Mouse (Mus musculus) midbrain, postnatal 0 days (tissue): ENCODE measurements around the gene Creb1. TPM values are rescaled to one million over a fixed set of nuclear protein-coding genes. Genes with fewer than 3 reads are reported as not detected.
"Not testable (repeated sequence)": the region's sequence is repeated elsewhere in the genome, so short reads cannot be mapped to it uniquely, and the experiment has no call there.

Experiments
- ATAC-seq: fragments of 200-750 bp; cut with Nextera tagmentation; 2 replicates; pipeline ENCODE4 v1.8.0; 2017; ENCODE audit warnings: moderate number of reproducible peaks, mild to moderate bottlenecking, moderate TSS enrichment, moderate library complexity; ENCODE audit not compliant: low FRiP score
- DNase-seq: peaks from one replicate; pipeline ENCODE4 v3.0.0-alpha.2; 2015; ENCODE audit warnings: low spot score
- H3K27ac ChIP-seq: fragments of 300-500 bp; sonication (generic); 2 replicates; pipeline ENCODE4 v1.5.1; 2014; ENCODE audit warnings: low read depth, mild to moderate bottlenecking, low read length, mixed read lengths
- H3K27me3 ChIP-seq: fragments of 300-500 bp; sonication (generic); 2 replicates; pipeline ENCODE4 v1.6.1; 2014; ENCODE audit warnings: low read length, control low read depth, mixed read lengths; ENCODE audit not compliant: insufficient read depth
- H3K36me3 ChIP-seq: fragments of 300-500 bp; sonication (generic); 2 replicates; pipeline ENCODE4 v1.6.1; 2014; ENCODE audit warnings: low read length, control low read depth, mixed read lengths; ENCODE audit not compliant: insufficient read depth
- H3K4me1 ChIP-seq: fragments of 300-500 bp; sonication (generic); 2 replicates; pipeline ENCODE4 v1.6.1; 2014; ENCODE audit warnings: mild to moderate bottlenecking, control low read depth, antibody characterized with exemption, low read length, mixed read lengths; ENCODE audit not compliant: insufficient read depth
- H3K4me2 ChIP-seq: fragments of 300-500 bp; sonication (generic); 2 replicates; pipeline ENCODE4 v1.6.1; 2014; ENCODE audit warnings: low read depth, mild to moderate bottlenecking, low read length, mixed read lengths; ENCODE audit not compliant: poor library complexity, severe bottlenecking
- H3K4me3 ChIP-seq: fragments of 300-500 bp; sonication (generic); 2 replicates; pipeline ENCODE4 v1.5.1; 2014; ENCODE audit warnings: low read depth, mild to moderate bottlenecking, low read length, moderate library complexity
- H3K9ac ChIP-seq: fragments of 300-500 bp; sonication (generic); replicated peaks from 2 replicates; pipeline ENCODE4 v1.6.1; 2014; ENCODE audit warnings: mild to moderate bottlenecking, low read length, moderate library complexity, mixed read lengths; ENCODE audit not compliant: poor library complexity, severe bottlenecking
- H3K9me3 ChIP-seq: fragments of 300-500 bp; sonication (generic); 2 replicates; pipeline ENCODE4 v1.6.1; 2016; ENCODE audit warnings: low read length, control low read depth
- CTCF ChIP-seq: IDR thresholded peaks from 2 replicates; pipeline ENCODE4 v1.5.1; 2016; ENCODE audit warnings: antibody characterized with exemption, mild to moderate bottlenecking
- WGBS: fragments of 180-500 bp; shearing (Covaris S2); extraction: QIAGEN DNeasy Blood & Tissue Kit; methylation state at CpG from one replicate; pipeline ENCODE4 v1.1.7; 2014; 5-methylcytosine and 5-hydroxymethylcytosine counted together
- polyA plus RNA-seq: library from polyadenylated mRNA; unstranded; fragments of >200 nt; fragmentation: Nextera tagmentation; extraction: Ambion mirVana; gene quantifications from 2 replicates; pipeline ENCODE4 v1.2.1, GENCODE M21; 2015
- total RNA-seq: library from RNA; depleted of rRNA; stranded (reverse); fragments of >200 nt; gene quantifications from 2 replicates; pipeline ENCODE4 v1.2.3, GENCODE M21; 2014

Gene Creb1
- total and polyA plus RNA-seq, 2 experiments from 2014 or later, result 11.8 to 45.1 TPM

DNA sequence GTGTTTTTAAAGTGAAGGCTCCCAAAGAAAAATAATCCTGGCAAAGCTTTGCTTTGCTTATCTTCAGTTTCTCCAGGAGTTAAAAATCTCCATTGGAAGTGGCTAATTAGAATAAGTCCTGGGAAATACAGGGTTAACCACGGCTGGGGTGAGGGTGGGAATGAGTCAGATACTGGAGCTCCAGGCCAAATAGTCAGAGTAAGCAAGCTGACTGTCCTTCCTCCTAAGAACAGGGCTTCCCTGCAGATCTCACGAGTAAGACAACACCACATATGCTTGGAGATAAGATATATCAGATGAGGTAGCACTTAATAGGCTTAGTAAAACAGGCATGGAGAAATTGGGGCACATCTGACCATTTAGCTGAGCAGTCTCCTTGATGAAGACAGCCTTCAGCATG is 19.5 kb downstream of the Creb1 start:
- Histone ChIP-seq H3K36me3 (peaks cover 4% of the 10 kb centered on the region; the same call in 1 of the 2 replicates), H3K4me2 (no peak overlapping the region), H3K4me3 (no peak overlapping the region), H3K4me1 (no peaks in the 10 kb centered on the region), H3K9ac (no peak overlapping the region), H3K9me3 (no peaks in the 10 kb centered on the region), H3K27me3 (no peaks in the 10 kb centered on the region), H3K27ac (no peak overlapping the region)
- 57% methylated on average over 2 of the region's 2 CpGs for whole genome bisulfite sequencing
- ATAC-seq, result no peak
- DNase-seq, result no peak
- TF ChIP-seq CTCF, result no peak

GRCm38 (mm10) chr1:64560105-64560504 is 27.7 kb downstream of the Creb1 start:
- no peak for ATAC-seq

DNA sequence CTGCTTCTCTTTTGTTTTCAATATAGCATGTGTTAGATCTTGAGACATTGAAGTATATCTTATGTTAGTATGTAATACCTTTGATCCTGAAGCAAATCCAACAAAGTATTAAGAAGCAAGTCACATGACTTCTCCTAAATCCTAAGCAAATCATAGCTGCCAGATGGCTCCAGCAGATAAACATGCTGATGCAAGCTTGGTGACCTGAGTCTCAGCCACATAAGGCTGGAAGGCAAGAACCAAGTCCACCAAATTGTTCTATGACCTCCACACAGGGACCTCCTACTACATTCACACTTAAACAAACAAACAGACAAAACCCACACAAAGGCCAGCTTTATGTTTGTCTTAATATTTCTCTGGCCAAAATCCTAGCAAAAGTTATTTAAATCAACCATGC is 35.8 kb downstream of the Creb1 start:
- Histone ChIP-seq H3K9me3 (no peaks in the 10 kb centered on the region), H3K27me3 (no peaks in the 10 kb centered on the region), H3K4me1 (no peaks in the 10 kb centered on the region), H3K4me2 (no peak overlapping the region), H3K4me3 (no peak overlapping the region), H3K36me3 (peaks cover 2% of the 10 kb centered on the region; the same call in 1 of the 2 replicates), H3K27ac (no peak overlapping the region), H3K9ac (no peak overlapping the region)
- no peak for DNase-seq
- TF ChIP-seq CTCF, result no peak
- no peak for ATAC-seq

More at GRCm38 (mm10) chr1:64560105-64560504, 27.7 kb downstream of the Creb1 start:
- H3K4me3 ChIP-seq, result no peak overlapping the region
- H3K27me3 ChIP-seq, result no peaks in the 10 kb centered on the region
- H3K27ac ChIP-seq, result no peak overlapping the region
- TF ChIP-seq CTCF, result no peak
- no peak for DNase-seq
- H3K9me3 ChIP-seq, result no peaks in the 10 kb centered on the region
- H3K4me2 ChIP-seq, result no peak overlapping the region
- 91% methylated on average over 3 of the region's 3 CpGs for WGBS
- H3K9ac ChIP-seq, result no peak overlapping the region
- H3K36me3 ChIP-seq, result peaks cover 11% of the 10 kb centered on the region
- H3K4me1 ChIP-seq, result no peaks in the 10 kb centered on the region

- no peaks in the 10 kb centered on the region for H3K27me3 ChIP-seq
- H3K9me3 ChIP-seq, result no peaks in the 10 kb centered on the region
- H3K27ac ChIP-seq, result no peak overlapping the region
- H3K36me3 ChIP-seq, result peaks cover 19% of the 10 kb centered on the region; the same call in 1 of the 2 replicates
- no peak for DNase-seq
- ATAC-seq, result no peak
- 88% methylated on average over 7 of the region's 7 CpGs for WGBS
- H3K4me3 ChIP-seq, result no peak overlapping the region
- no peak for TF ChIP-seq CTCF
- no peaks in the 10 kb centered on the region for H3K4me1 ChIP-seq
- H3K9ac ChIP-seq, result no peak overlapping the region
- no peak overlapping the region for H3K4me2 ChIP-seq
These were observed 43.6 kb downstream of the Creb1 start for GRCm38 (mm10) chr1:64576022-64576421.

DNA sequence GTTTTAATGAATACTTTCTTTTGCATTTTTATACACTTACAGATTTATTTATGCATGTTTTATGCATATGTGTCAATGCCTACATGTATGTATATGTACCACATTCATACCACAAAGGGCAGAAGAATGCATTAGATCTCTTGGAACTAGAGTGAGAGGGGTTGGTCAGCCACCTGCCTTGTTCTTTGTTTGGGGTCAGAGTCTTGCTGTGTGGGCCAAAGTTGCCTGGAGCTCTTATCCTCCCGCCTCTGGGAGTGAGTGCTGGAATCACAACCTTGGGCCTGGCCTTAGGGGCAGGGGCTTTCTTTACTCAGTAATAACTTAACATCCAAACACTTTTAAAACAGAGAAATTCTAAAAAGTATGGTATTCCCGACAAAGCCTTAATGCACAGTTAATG is 44.3 kb downstream of the Creb1 start:
- H3K9me3 ChIP-seq, result no peaks in the 10 kb centered on the region
- ATAC-seq (no peak), DNase-seq (no peak)
- no peak for TF ChIP-seq CTCF
- no peak overlapping the region for H3K9ac ChIP-seq
- no peak overlapping the region for H3K27ac ChIP-seq
- 66% methylated on average over 2 of the region's 2 CpGs for WGBS
- no peak overlapping the region for H3K4me2 ChIP-seq
- no peak overlapping the region for H3K4me3 ChIP-seq
- H3K36me3 ChIP-seq, result peaks cover 19% of the 10 kb centered on the region
- H3K4me1 ChIP-seq, result no peaks in the 10 kb centered on the region
- H3K27me3 ChIP-seq, result no peaks in the 10 kb centered on the region

DNA sequence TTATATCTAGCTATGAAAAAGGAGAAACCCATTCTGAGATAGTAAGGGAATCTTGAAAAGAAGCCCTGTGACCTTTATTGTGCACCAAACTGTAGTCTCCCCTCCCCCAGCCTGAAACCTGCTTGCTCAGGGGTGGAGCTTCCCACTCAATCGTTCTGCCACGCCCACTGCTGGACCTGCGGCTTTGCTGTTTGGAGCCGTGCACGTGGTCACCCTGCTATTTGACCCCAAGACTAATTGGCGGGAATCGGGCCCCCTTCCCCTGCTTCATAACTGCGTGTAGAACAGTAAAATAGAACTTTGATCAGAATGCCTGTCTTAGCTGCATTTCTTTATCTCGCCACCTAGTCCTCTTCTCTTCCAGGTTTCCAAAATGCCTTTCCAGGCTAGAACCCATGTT is 45.5 kb downstream of the Creb1 start:
- H3K4me2 ChIP-seq, H3K27me3 ChIP-seq, H3K4me1 ChIP-seq, ATAC-seq, H3K9me3 ChIP-seq, H3K27ac ChIP-seq, H3K9ac ChIP-seq, DNase-seq, H3K4me3 ChIP-seq: not testable (repeated sequence)
- peaks cover 23% of the 10 kb centered on the region for H3K36me3 ChIP-seq
- WGBS, result 61% methylated on average over 9 of the region's 9 CpGs
